Mouse (Mus musculus) CH12.LX (cell line): ENCODE results near the gene Cyp2w1. TPM values are rescaled to one million over a fixed set of nuclear protein-coding genes. Genes with fewer than 3 reads are reported as not detected.

Source experiments
- DNase-seq: peaks from one replicate; pipeline ENCODE4 v3.0.0-alpha.2; 2013; ENCODE audit errors: extremely low read depth
- H3K27ac ChIP-seq: 2 replicates; pipeline ENCODE4 v1.5.1; 2012; ENCODE audit warnings: low read depth, mild to moderate bottlenecking, control low read depth, moderate library complexity; ENCODE audit not compliant: insufficient read depth
- H3K27me3 ChIP-seq: replicated peaks from 2 replicates; pipeline ENCODE3; 2012; ENCODE audit warnings: inconsistent platforms
- H3K36me3 ChIP-seq, 2 experiments: replicated peaks in 1 of 2; 2 replicates each; pipeline versions ENCODE3 to v1.6.1; 2012; ENCODE audit warnings: inconsistent platforms in 1 of 2, low read length in 1 of 2, mild to moderate bottlenecking in 1 of 2, mixed read lengths in 1 of 2, moderate library complexity in 1 of 2; ENCODE audit not compliant: control insufficient read depth in 1 of 2, insufficient read depth in 1 of 2
- H3K4me1 ChIP-seq, 2 experiments: 2 replicates each; pipeline ENCODE4 v1.6.1; 2012; ENCODE audit warnings: inconsistent platforms in 1 of 2, moderate library complexity in 1 of 2; ENCODE audit not compliant: insufficient read depth in 2 of 2, control insufficient read depth in 1 of 2
- H3K4me2 ChIP-seq: 2 replicates; pipeline ENCODE4 v1.6.1; 2012; ENCODE audit warnings: low read depth, mild to moderate bottlenecking, control low read depth; ENCODE audit not compliant: poor library complexity, insufficient read depth, severe bottlenecking
- H3K4me3 ChIP-seq, 3 experiments: fragments of 150-350 bp in 1 of 3; sonication (generic) in 1 of 3; replicated peaks in 1 of 3; 2 replicates each; pipeline versions ENCODE3 to v1.5.1; 2011 to 2012; ENCODE audit warnings: low read depth in 2 of 3, low read length in 2 of 3, mild to moderate bottlenecking in 2 of 3, moderate library complexity in 2 of 3, control low read depth in 1 of 3, improper control_type of control experiment in 1 of 3, inconsistent platforms in 1 of 3, mixed read lengths in 1 of 3; ENCODE audit not compliant: poor library complexity in 1 of 3
- H3K79me2 ChIP-seq: replicated peaks from 2 replicates; pipeline ENCODE4 v1.6.1; 2012; ENCODE audit warnings: mild to moderate bottlenecking, moderate library complexity; ENCODE audit not compliant: control insufficient read depth, poor library complexity, insufficient read depth, severe bottlenecking; ENCODE audit errors: extremely low read depth
- H3K9ac ChIP-seq: 2 replicates; pipeline ENCODE4 v1.6.1; 2012; ENCODE audit warnings: low read depth, mild to moderate bottlenecking, control low read depth, moderate library complexity; ENCODE audit not compliant: insufficient read depth
- H3K9me3 ChIP-seq: replicated peaks from 2 replicates; pipeline ENCODE3; 2012; ENCODE audit warnings: low read length, inconsistent platforms, mixed read lengths
- ELF1 ChIP-seq: IDR thresholded peaks from 2 replicates; pipeline ENCODE4 v1.6.1; 2014; ENCODE audit warnings: low read depth, mild to moderate bottlenecking, inconsistent platforms, low read length, improper control_type of control experiment
- EP300 ChIP-seq: IDR thresholded peaks from 2 replicates; pipeline ENCODE4 v1.6.1; 2011; ENCODE audit warnings: low read length, improper control_type of control experiment
- ETS1 ChIP-seq: conservative IDR thresholded peaks from 2 replicates; pipeline ENCODE4 v1.6.1; 2012; ENCODE audit warnings: low read depth, mild to moderate bottlenecking, inconsistent platforms, low read length, improper control_type of control experiment, moderate library complexity
- HCFC1 ChIP-seq: IDR thresholded peaks from 2 replicates; pipeline ENCODE4 v1.6.1; 2012; ENCODE audit warnings: low read depth, mild to moderate bottlenecking, inconsistent platforms, low read length, improper control_type of control experiment
- KAT2A ChIP-seq: IDR thresholded peaks from 2 replicates; pipeline ENCODE4 v1.6.1; 2012; ENCODE audit warnings: low read length, improper control_type of control experiment, inconsistent platforms; ENCODE audit not compliant: insufficient replicate concordance
- MAFK ChIP-seq: IDR thresholded peaks from 2 replicates; pipeline ENCODE4 v1.6.1; 2011; ENCODE audit warnings: low read length, improper control_type of control experiment; ENCODE audit not compliant: insufficient replicate concordance
- MAX ChIP-seq: IDR thresholded peaks from 2 replicates; pipeline ENCODE4 v1.6.1; 2011; ENCODE audit warnings: low read length, improper control_type of control experiment
- MEF2A ChIP-seq: IDR thresholded peaks from 2 replicates; pipeline ENCODE4 v1.6.1; 2014; ENCODE audit warnings: low read depth, mild to moderate bottlenecking, inconsistent platforms, low read length, improper control_type of control experiment, borderline replicate concordance
- NELFE ChIP-seq: IDR thresholded peaks from 2 replicates; pipeline ENCODE4 v1.6.1; 2011; ENCODE audit warnings: low read depth, low read length, improper control_type of control experiment
- RAD21 ChIP-seq: IDR thresholded peaks from 2 replicates; pipeline ENCODE4 v1.6.1; 2011; ENCODE audit warnings: low read depth, mild to moderate bottlenecking, low read length, improper control_type of control experiment, moderate library complexity
- SMC3 ChIP-seq: IDR thresholded peaks from 2 replicates; pipeline ENCODE4 v1.6.1; 2011; ENCODE audit warnings: low read depth, low read length, improper control_type of control experiment
- UBTF ChIP-seq: IDR thresholded peaks from 2 replicates; pipeline ENCODE4 v1.6.1; 2012; ENCODE audit warnings: low read depth, mild to moderate bottlenecking, inconsistent platforms, low read length, improper control_type of control experiment, moderate library complexity
- ZC3H11A ChIP-seq: IDR thresholded peaks from 2 replicates; pipeline ENCODE4 v1.6.1; 2012; ENCODE audit warnings: low read depth, mild to moderate bottlenecking, inconsistent platforms, low read length, improper control_type of control experiment
- ZKSCAN1 ChIP-seq: IDR thresholded peaks from 2 replicates; pipeline ENCODE4 v1.6.1; 2012; ENCODE audit warnings: low read depth, inconsistent platforms, low read length, improper control_type of control experiment, borderline replicate concordance
- dilution Hi-C: fragments of 300-500 bp; cut with MboI; formaldehyde crosslinking; loops from 2 replicates; pipeline ENCODE4 v1.14.3; 2020; ENCODE audit warnings: low sequenced_read_pairs; ENCODE audit not compliant: extremely low pct_unique_long_range_greater_than_20kb, extremely low pct_ligation_motif_present
- in situ Hi-C: fragments of 300-500 bp; cut with MboI; formaldehyde crosslinking; loops from 3 replicates; pipeline ENCODE4 v1.14.3; 2019; ENCODE audit warnings: low sequenced_read_pairs, low pct_ligation_motif_present, low pct_unique_long_range_greater_than_20kb, mixed read lengths
- polyA plus RNA-seq: library from polyadenylated mRNA; unstranded; fragments of >175 nt; gene quantifications from 2 replicates; pipeline ENCODE4 v1.2.1, GENCODE M21; 2012; ENCODE audit warnings: low read depth; ENCODE audit not compliant: insufficient read length
- total RNA-seq, 2 experiments: library from RNA; depleted of rRNA; stranded (reverse); fragments of 300-350 nt in 1 of 2; fragments of >200 nt in 1 of 2; gene quantifications; 2 replicates each; pipeline ENCODE4 v1.2.3; 2012 to 2014

The Cyp2w1 gene
- total and polyA plus RNA-seq, 3 experiments, result not detected

- no peak for DNase-seq
- Histone ChIP-seq H3K79me2 (no peaks in the 10 kb centered on the region), H3K27me3 (no peaks in the 10 kb centered on the region), H3K4me1 (peaks cover 7 to 31% of the 10 kb centered on the region in 2 experiments), H3K4me2 (no peak overlapping the region), H3K4me3 (no peak overlapping the region), H3K27ac (no peak overlapping the region), H3K9me3 (no peaks in the 10 kb centered on the region), H3K36me3 (peaks cover 0 to 27% of the 10 kb centered on the region in 2 experiments), H3K9ac (no peak overlapping the region)
- dilution Hi-C loops (no loop called here), in situ Hi-C loops (loop anchor here (25.0 kb wide), 1 partner anchor 92 kb away; the partner anchor contains the start of gene 3110082I17Rik)
- TF ChIP-seq UBTF (no peak), NELFE (no peak), MAFK (no peak), KAT2A (no peak), RAD21 (no peak), MEF2A (no peak), ZC3H11A (no peak), ETS1 (no peak), HCFC1 (no peak)
Measured at GRCm38 (mm10) chr5:139370336-139370735, 17.9 kb downstream of the Cyp2w1 start.

- in situ Hi-C loops (loop anchor here (25.0 kb wide), 1 partner anchor 91 kb away; the partner anchor contains the start of gene 3110082I17Rik), dilution Hi-C loops (no loop called here)
- Histone ChIP-seq H3K79me2 (no peaks in the 10 kb centered on the region), H3K27ac (no peak overlapping the region), H3K36me3 (peaks cover 0 to 29% of the 10 kb centered on the region in 2 experiments), H3K4me3 (no peak overlapping the region), H3K9me3 (no peaks in the 10 kb centered on the region), H3K27me3 (no peaks in the 10 kb centered on the region), H3K4me2 (no peak overlapping the region), H3K4me1 (peaks cover 7 to 25% of the 10 kb centered on the region in 2 experiments), H3K9ac (no peak overlapping the region)
- DNase-seq, result no peak
- TF ChIP-seq ZKSCAN1, result no peak
- TF ChIP-seq ELF1, result no peak
- no peak for TF ChIP-seq SMC3
- no peak for TF ChIP-seq EP300
- TF ChIP-seq MAX, result no peak
Measured at GRCm38 (mm10) chr5:139371118-139371517, 18.7 kb downstream of the Cyp2w1 start.
